Mouse (Mus musculus) MN1 (cell line): Measurements from ENCODE around the gene Ier5l.

Source experiments
- DNase-seq: peaks from one replicate; pipeline ENCODE4 v3.0.0-alpha.2; 2016; ENCODE audit warnings: low spot score

Gene Ier5l

GRCm38 (mm10) chr2:30441518-30442497, 32.2 kb downstream of the Ier5l start:
- DNase-seq: peak; percentile 98

- DNase-seq: peak; percentile 90
These were observed 33.1 kb downstream of the Ier5l start for GRCm38 (mm10) chr2:30440701-30441517.

DNA sequence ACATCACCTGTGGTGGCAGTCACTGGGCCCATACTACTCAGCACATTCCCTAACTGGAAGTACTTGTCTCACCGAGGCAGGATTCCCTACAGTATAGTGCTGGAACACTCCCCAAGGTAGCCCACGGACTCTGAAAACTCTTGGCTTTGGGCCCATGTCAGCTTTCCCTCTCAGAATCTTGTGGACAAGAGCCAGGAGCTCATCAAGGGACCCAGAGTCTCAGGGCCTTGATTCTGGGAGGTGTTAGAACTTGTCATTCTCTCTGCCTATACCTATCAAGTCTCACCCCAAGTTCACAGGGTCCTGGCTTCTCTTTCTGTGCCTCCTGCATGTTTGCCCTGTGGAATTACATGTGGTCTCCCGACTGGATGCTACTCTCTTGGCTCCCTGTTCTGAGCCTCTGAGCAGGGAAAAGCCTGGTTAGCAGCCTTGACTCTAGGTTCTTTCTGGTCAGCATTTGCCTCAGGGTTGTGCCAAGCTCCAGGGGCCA, 33.8 kb downstream of the Ier5l start:
- peak; percentile 45 for DNase-seq

DNA sequence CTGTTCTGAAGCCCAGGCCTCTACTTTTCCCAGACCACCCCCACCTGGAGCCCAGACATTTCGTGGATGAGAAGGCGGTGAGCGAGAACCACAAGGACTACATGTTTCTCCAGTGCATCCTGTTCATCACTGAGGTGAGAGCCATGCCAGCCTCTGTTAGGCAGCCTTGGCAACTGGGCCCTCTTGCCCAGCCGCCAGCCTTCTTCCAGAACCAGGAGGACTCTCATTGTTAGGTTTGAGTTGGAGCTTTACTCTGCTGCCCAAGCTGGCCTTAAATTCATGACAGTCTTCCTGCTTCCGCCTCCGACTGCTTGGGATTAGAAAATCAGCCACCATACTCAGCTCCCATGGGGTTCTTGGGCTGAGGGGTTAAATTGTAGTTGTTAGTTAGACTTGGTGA, 34.4 kb downstream of the Ier5l start:
- no peak for DNase-seq

- DNase-seq: no peak
These were observed 36.2 kb downstream of the Ier5l start for GRCm38 (mm10) chr2:30437791-30438190.

DNA sequence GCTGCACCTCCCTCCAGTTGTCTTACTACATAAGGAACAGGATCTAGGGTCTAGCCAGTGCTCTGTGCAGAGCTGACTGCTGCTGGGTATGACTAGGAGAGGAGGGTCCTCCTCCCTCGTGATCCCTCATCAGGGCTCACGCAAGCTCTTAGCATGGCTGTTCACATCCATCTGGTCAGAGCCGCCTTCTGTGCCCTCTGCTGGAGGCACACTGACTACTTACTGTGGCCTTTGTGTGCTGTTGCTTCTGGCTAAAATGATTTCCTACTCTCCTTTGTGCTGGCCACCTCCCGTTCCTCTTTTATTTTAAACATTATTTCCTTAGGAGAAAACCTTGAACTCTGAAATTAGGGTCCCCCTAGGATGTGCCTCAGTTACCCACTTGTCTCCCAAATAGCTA, 37.2 kb downstream of the Ier5l start:
- no peak for DNase-seq

GRCm38 (mm10) chr2:30436156-30436545, 37.9 kb downstream of the Ier5l start:
- DNase-seq: no peak

DNA sequence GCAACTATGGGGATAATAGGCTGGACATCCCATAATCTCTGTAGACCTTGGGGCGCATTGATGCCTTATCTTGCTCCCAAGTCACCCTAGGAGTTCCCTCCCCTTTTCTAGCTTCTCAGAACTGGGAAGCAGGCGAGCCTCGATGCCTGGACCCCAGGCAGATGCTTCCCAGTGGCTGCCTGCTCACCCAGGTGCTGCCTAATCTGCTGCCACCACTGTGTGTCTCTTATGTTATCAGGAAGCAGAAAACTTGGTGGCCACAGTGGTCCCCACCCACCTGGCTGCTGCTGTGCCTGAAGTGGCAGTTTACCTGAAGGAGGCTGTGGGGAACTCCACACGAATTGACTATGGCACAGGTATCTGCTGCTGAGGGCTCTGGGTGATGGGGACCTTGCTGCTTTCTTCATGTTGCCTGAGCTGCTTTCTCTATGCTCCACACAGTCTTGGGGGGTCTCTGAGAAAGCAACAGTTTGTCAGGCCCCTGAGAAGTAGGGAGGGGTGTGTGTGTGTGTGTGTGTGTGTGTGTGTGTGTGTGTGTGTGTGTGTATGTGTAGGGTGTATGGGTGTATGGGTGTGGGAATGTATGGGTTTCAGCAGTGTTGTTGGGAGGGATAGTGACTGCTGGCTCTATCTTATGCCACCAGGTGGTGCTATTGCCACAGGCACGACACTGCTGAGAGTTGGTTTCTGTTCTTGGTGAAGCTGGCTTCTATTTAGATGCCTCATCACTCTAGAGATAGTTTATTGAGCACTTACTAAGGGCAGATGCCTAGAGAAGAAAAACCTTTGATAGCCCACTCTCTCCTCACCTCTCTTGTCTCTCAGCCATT, 38.5 kb downstream of the Ier5l start:
- peak; percentile 87 for DNase-seq

GRCm38 (mm10) chr2:30429156-30429555, 44.9 kb downstream of the Ier5l start:
- DNase-seq: peak; percentile 55
